Mouse (Mus musculus): Measurements from ENCODE around the gene Olfr62.

DNA sequence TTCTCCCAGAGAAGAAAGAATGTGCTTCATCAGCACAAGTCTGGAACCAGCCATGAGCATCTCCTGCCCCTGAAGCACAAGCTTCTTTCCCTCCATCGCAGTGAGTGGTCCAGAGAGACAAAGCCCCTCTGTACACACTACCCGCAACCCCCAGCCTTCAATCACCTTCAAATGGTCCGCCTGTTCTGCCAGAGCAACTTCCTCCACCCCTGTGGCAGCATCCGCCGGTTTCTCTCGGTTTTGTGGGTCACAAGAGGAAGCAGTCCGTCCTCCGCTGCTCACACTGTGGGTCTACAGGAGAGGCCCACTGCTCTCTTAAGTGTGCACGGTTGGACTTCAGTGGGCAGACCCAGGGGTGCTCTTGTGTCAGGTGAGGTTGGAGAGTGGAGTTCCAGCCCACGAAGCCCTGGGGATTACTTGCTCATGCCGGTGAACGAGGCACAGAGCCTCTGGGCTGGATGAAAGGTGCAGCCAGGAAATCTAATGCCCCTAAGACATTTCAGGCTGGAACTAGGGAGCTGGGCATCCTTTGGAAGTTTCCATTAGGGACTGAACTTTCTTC lies 33.7 kb downstream of the Olfr62 start, which contains the start of gene Olfr1342:
- TF ChIP-seq CTCF (IDR thresholded peaks at IDR 0.05; ENCODE audit: low read depth, low read length), result no peak
- no peak for TF ChIP-seq EP300 (IDR thresholded peaks at IDR 0.05; ENCODE audit: insufficient read depth, low read depth, low read length)

Data from ES-Bruce4 (cell line).